Mouse (Mus musculus): ENCODE results near the gene Cd40lg.

Cd40lg gene

DNA sequence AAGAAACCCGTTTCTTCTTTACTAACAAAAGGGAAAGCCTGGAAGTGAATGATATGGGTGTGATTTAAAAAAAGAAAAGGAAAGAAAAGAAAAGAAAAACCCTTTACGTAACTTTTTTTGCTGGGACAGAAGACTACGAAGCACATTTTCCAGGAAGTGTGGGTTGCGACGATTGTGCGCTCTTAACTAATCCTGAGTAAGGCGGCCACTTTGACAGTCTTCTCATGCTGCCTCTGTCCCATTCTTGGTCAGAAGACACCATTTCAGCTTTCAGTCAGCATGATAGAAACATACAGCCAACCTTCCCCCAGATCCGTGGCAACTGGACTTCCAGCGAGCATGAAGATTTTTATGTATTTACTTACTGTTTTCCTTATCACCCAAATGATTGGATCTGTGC is at the start of gene Cd40lg:
Cd40lg (plus strand) TSS at position 268 of the 400 bp plus-strand sequence.
- no peak for DNase-seq (ENCODE audit: low read depth, low spot score)

DNA sequence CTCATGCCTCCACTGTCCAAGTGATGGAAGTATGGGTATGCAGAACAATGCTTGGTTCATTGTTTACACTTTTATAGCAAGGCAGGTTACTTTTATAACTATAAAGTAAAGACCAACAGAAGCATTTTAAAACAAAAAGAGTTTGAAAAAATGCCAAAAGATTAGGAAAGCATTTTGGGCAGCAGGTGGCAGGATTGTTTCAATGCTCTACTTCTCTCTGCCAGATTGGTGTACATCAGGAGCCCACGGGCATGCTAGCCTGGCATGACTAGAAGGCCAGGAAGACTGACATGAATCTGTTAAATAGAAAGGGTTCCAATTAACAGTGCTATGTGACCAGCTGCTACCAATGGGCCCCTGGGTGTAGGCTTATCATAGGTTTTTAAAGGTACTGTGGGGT is 45.4 kb upstream of the Cd40lg start:
- DNase-seq (ENCODE audit: low read depth, low spot score), result peak; percentile 6

DNA sequence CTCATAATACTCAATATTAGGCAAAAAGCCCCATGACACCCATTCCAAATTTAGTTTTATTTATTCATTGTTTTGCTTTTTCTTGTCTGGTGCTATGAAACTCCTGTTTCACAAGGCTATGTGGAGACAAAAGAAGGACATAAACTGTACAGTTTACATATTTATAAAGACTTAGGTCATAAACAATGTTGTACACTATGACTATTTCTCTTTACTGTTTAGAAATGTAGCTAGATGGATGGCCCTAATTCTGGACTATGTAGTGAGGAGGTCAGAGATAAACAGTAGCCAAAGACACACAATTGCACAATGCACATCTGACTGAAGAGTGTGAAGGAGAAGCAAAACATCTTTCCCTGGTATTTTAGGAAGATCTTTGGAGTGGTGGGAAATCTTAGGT is 40.7 kb upstream of the Cd40lg start:
- DNase-seq (ENCODE audit: low read depth, low spot score), result no peak

DNA sequence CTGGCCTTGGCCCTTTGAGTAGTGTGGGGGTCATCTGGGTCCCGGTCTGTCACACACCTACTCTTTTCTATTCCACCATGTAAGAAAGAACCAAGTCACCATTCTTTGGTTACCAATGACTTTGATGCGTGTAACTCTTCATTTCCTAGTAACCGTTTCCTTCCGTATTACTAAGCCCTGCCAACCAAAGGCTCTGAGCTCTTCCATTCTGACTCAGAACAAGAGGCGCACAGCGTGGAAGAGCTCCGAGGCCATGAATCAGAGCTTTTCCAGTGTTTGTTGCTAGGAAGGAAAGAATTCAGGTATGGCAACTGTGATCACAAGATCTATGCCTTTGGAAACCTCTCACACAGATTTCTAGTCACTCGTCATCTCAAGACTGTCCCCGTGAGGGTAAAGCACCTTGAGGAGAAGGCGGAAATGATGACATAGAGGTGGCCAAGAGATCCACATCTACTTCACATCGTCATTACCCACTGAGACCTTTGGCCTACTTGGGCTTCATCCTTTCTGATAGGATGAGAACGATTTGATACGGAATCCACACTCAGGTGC is 34.6 kb upstream of the Cd40lg start:
- DNase-seq (ENCODE audit: low read depth, low spot score), result no peak

DNA sequence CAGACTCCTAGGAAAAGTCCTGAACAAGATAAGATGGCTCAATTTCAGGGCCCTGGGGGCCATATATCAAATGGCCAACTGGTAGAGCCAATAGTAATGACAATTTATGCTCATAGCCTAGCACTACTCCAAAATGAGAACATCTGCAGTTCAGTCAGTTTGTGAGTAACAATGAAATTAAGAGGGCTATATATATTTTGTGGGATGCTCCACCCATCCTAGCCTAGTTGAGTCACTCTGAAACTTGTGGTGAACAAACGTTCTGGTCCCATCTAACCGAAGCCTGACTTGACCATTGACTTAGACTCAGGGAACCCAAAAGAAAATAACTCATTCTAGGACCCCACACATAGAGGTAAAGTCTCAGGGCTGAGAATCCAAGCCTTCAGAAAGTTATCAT is 29.5 kb upstream of the Cd40lg start:
- no peak for DNase-seq (ENCODE audit: low read depth, low spot score)

DNA sequence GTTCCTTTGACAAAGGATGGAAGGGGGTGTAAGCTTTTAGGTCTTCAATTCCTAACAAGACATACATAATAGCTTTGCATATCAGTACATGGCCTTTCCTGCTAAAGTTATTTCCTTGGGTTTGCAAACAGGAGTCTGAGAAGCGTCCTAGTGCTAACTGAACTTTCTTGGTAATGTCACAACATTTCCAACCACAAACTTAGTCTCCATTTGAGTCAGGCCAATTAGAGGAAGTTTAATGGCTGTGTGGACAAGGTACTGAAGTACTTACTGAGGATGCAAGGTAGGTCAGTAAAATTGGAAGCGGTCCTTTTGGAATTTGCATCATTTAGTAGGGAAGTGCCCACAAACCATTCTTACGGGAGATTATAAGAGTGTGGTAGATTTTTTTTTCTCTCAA is 28.6 kb upstream of the Cd40lg start:
- no peak for DNase-seq (ENCODE audit: low read depth, low spot score)

DNA sequence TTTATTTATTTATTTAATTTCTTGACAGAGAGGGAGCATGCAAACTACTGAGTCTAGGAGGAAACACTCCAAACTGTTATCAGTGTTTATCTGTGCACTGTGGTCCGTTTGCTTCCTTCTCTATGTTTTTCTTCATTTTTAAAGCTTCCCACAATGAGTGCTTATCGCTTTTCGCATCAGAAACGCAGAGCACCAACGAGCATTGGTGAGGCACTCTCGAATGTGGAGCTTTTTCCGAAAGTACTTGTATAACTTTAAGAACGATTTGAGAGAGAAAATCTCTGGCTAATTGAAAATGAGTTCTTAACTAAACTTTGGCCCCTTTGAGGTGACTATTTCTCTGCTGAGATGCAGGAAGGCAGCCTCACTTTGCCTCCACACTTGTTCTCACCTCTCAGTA is 24.6 kb upstream of the Cd40lg start:
- DNase-seq (ENCODE audit: low read depth, low spot score), result no peak

DNA sequence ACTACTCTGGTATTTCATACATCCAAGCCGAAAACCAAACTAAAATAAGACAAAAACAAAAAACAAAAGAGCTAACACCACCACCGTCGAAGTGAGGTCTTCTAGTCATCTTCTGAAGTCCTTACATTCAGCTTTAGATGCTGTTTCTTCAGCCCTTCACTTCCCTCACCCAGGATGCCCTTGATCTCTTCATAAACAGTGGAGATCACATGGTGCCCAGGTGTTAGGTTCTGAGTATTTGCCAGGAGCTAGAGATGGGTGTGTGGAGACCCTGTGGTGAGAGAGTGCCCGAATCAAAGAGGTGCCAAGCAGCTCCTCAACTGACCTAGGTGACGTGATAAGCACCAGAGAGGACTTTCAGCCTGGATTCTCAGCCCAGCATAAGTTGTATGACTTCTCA is 22.6 kb upstream of the Cd40lg start:
- DNase-seq (ENCODE audit: low read depth, low spot score), result no peak

DNA sequence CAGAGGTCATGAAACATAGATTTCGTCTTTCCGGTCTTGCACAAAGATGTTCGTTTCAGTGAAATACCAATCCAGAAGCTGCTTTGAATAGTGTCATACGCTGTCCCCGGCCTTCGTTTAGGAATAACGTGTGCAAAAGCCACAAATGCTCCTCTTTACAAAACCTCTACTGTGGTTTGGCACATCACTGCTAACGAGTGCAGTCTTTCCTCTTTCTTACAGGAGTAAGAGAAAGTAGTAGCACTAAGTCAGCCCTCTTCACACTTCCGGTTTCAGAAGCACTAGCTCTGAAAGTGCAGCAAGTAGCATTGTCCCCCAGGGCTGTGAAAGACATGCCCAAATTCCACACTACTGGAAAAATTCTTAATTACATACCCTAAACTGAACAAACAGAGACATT is 15.6 kb upstream of the Cd40lg start:
- no peak for DNase-seq (ENCODE audit: low read depth, low spot score)

DNA sequence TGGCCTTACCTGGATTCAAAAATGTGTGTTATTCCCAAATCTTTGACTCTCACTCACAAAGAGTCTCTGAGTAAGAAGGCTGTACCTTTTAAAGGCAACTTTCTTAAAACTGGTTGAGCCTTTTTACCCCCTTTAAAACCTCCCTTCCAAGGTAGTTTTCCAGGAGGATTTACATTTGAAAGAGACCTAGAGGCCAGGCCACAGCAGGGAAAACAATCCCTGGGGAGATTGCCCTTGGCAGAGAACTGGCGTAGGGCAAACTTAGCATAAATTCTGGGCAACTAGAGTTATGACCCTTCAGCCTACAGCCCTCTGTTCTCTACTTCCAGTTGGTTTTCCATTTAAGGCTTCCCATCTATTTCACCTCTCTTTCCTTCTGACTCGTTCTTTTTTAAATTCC is 13.9 kb upstream of the Cd40lg start:
- DNase-seq (ENCODE audit: low read depth, low spot score), result no peak

DNA sequence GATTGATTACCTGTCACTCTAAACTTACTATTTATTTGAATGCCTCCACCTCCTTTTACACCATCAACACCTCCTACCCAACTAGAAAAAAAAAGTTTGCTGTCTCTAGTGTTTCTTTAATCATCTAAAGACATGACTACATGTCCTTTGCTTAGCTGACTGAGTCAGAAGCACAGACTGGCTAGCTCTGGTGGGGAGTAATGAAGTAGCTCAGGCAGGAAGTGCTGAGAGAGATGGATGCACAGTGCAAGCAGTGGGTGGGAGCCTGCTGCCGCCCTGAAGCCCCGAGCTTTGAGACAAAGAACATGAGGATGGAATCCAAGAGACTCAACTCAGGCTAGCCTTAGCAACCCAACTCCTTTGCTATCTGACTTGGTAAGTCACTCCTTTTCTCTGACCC is 11.5 kb upstream of the Cd40lg start:
- no peak for DNase-seq (ENCODE audit: low read depth, low spot score)

DNA sequence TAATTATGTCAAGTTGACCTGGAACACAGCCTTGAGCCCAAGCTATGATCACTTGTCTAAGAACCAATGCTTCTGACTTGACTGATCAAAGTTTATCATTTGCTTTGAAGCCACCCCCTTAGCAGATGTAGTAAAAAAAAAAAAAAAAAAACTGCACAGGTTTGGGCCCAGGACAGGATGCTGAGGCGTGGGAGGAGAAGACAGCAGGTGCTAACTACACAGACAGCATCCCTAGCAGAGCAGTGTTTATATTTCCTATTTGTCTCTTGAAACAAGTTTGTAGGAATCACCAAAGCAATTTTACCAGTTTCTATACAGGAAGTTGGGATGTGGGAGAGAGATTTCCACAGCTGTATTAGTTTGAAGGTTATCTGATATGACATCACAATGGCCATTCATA is 1.4 kb upstream of the Cd40lg start:
- DNase-seq (ENCODE audit: low read depth, low spot score), result no peak

DNA sequence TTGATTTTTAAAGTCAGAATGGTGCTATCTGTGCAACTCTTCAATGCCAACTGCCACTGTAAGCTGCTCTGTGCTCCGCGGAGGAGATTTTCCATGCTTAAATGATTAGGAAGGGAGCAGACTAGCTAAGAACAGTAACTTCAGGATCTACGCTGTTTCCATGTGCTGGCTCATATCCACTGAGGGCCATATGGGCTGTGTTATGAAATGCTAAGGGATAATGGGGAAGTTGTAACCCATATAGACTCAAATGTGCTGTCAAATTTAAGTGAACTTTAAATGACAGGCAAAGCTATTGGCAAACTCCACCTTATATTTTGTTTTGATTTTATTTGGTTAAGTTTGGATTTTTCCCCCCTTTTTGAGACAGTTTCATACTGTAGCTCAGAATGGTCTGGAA is 919 bp downstream of the Cd40lg start:
- peak; percentile 5 for DNase-seq (ENCODE audit: low read depth, low spot score)

DNA sequence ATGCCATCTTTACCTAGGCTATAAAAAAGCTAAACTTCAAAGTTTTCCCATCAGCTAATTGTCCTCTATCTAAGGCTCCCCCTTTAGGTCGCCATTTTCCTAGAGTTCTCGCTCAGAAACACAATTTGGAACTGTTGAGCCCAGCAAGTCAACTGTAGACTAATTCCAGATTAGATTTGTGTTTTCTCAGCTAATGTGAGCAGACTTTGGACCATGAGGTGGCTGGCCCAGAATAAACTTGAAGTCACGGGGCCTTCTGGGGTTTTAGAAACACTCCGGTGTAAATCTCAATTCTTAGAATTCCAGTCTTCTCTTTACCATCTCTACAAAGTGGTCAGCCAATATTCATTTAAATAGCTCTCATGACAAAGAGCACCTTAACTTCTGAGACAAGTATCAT is 3.6 kb downstream of the Cd40lg start:
- no peak for DNase-seq (ENCODE audit: low read depth, low spot score)

DNA sequence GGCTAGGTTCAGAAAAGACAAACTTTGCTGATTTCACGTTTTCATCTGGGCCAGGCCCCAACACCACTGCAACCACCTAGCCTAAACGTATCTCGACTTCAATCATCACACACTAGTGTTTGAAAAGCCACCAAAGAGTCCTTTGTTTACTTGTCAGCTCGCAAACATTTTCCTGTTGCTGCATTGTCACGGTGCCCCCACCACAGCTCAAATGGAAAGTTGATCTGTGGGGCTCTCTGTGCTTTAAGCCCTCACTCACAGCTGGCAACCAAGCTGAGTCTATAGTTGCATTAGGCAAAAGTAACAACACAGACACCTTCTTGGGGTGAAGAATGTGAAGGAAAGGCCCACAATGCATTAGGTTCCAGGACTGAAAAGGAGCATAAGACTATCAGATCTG is 4.3 kb downstream of the Cd40lg start:
- DNase-seq (ENCODE audit: low read depth, low spot score), result no peak

DNA sequence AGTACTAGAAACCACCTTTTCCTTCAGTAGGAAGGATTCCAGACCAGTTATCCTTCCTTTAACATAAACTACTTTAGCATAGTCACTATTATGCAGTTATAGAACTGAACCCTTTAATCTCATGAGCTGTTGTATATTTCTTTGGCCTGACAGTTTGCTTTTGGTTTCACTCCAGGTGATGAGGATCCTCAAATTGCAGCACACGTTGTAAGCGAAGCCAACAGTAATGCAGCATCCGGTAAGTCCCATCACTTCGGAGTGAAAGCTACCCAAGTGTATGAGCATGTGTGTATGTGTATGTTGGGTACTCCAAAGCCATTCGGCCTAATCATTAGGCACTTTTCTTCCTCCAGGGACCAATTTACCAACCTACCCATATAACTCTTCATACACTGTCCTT is 7.6 kb downstream of the Cd40lg start:
- DNase-seq (ENCODE audit: low read depth, low spot score), result no peak

DNA sequence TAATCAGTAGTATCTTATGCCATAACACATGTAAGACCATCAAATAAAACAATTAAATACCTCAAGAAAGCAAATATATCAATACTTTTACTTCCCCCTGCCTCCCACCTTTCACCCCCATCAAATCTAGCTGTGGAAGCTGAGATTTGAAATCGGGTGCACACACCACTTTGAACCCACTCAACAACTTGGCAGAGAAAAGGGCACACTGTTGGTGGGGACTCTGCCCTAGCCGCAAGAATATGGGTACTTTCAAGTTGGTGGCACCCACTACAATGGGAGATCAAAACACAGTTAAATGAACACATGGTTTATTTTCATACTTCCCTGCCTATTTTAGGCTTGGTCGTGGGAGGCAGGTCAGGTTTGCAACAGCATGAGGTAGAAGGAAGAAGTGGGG is 9.9 kb downstream of the Cd40lg start:
- DNase-seq (ENCODE audit: low read depth, low spot score), result no peak

DNA sequence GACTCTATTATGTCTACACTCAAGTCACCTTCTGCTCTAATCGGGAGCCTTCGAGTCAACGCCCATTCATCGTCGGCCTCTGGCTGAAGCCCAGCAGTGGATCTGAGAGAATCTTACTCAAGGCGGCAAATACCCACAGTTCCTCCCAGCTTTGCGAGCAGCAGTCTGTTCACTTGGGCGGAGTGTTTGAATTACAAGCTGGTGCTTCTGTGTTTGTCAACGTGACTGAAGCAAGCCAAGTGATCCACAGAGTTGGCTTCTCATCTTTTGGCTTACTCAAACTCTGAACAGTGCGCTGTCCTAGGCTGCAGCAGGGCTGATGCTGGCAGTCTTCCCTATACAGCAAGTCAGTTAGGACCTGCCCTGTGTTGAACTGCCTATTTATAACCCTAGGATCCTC is 11.4 kb downstream of the Cd40lg start:
- DNase-seq (ENCODE audit: low read depth, low spot score), result peak; percentile 61

DNA sequence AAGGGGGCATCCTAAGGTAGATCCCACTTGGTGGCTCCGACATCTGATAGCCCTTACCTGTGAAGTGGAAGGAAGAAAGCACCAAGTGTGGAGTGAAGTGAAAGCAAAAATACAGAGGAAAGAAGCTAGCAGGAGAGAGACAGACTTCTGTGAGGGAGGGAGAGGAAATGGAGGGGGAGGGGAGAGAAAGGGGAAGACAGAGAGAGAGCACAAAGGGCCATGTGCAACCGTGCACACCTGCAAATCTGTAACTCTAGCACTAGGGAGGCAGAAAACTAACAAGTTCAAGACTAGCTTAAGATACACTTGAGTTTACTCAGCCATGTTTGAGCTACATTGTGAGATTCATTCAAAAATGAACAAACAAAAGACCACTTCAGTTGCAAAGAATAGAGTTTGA is 16.2 kb downstream of the Cd40lg start:
- no peak for DNase-seq (ENCODE audit: low read depth, low spot score)

DNA sequence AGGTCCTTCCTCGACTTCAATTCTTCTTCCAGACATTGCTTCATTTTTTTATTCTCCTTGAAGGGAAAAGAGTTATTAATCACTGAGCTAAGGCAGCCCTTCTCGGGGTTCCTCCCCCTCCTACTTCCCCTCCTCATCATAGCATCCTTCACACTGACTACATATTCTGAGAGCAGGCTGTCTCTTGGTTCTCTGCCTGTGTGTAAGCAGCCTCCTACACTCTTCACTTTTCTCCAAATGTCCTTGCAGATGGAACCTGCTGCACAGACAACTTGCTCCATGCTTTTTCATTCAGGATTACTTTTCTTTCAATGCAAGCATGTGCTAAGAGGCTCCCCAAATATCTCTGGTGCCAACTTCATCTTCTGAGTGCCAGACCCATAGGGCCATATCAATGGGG is 21.7 kb downstream of the Cd40lg start:
- DNase-seq (ENCODE audit: low read depth, low spot score), result peak; percentile 64

DNA sequence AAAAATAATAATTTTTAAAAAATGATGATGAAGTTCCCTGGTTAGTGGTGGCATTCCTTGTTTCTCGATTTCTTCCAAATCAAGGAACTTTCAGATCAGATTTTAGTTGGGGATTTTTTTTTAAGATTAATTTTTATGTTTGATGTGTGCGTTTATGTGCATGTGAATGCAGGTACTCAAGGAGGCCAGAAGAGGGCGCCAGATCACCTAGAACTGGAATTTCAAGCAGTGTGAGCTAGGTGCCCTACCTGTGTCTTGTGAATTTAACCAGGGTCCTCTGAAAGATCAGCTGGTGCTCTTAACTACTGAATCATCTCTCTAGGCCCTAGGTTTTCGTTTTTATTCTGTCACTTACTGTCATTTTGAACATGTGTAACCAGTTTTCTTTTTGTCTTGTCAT is 24.0 kb downstream of the Cd40lg start:
- no peak for DNase-seq (ENCODE audit: low read depth, low spot score)

DNA sequence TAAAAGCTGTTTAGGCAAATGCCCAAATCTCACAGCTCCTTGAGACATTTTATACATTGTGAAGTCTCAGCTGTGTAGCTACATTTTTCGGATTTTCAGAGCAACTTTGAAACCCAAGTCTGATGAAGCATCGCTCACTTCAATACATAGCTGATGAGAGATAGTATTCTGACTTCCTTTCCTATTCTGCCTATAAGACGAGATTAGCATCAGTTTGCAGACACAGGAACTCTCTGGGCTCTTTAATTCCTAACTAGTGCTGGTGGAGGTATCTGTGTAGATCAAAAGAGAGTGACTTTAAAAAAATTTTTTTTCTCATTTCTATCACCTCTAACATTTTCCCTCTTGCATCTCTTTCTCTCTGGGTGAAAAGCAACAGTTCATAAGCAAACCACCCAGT is 26.6 kb downstream of the Cd40lg start:
- no peak for DNase-seq (ENCODE audit: low read depth, low spot score)

DNA sequence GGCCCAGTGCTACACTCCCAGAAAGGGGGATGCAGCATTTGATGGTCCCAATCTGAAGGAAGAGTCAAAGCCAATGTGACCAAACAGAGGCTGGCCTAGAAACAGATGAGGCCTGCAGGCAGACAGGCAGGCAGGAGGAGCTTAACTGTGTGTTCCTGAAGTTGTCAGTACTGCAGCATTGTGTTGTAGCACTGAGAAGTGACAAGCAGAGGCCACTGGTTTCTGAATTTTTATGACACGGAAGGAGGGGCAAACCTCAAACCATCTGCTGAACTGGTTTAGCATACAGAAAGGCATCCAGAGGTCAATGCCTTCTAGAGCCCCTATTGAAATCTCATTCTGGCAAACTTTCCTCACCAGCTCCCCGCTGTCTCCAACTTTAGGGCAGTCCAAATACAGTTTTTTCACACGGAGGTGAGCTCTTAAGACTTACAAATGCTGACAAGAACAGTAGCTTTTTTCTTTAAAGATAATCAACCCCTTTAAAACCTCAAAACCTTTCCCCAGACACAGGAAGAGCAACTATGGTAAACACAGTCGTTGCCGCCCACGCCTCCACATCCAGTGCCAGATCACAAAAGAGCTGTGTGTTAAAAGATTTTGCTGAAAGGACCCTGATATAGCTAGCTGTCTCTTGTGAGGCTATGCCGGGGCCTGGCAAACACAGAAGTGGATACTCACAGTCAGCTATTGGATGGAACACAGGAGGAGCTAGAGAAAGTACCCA is 41.5 kb downstream of the Cd40lg start:
- no peak for DNase-seq (ENCODE audit: low read depth, low spot score)

DNA sequence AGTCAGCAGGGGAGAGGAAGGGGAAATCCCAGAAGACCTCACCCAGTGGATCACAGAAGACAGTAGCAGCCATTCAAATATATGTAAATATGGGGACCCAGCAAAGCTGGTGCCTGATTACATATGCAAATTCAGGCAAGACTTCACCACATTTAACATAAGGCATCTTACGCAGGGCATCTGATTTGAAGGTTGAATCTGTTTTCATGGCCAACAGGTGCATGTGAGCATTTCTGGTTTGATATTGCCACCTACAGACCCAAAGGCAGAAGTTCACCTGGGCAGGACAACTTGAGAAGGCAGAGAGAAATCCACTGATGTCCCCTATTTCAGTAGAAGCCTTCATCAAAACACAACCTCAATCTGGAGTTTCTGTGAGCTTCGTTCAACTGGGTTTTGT is 48.8 kb downstream of the Cd40lg start:
- peak; percentile 43 for DNase-seq (ENCODE audit: low read depth, low spot score)

All from brain, adult 2 months (tissue).